Mouse (Mus musculus) olfactory bulb, adult 2 months (tissue): ENCODE results near the gene Mettl23.

Experiments used
- CTCF ChIP-seq: fragments of 200-500 bp; IDR thresholded peaks from 2 replicates; pipeline ENCODE4 v1.5.1; 2012; ENCODE audit warnings: low read depth, mild to moderate bottlenecking, low read length, moderate library complexity; ENCODE audit not compliant: insufficient read depth
- POLR2A ChIP-seq: fragments of 200-500 bp; IDR thresholded peaks from 2 replicates; pipeline ENCODE4 v1.6.1; 2012; ENCODE audit warnings: mild to moderate bottlenecking, low read depth, low read length, moderate library complexity; ENCODE audit not compliant: insufficient read depth

DNA sequence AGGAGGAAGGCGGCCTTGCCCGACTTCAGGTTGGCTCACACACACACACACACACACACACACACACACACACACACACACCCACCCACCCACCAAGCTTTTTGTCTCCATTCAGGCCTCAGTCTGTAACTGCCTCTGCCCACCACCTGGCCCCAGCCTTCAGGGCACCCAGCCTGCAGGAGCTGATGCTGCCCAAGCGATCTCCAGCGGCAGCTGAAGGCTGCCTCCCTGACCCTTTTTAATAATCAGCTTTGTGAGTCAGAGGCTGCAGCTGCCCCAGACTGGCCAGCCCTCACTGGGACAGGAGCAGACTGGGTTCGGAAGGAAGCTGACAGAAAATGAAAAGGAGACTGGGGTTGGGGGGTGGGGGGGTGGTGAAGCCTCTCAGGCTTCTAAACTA lies 17.8 kb upstream of the Mettl23 start:
- TF ChIP-seq POLR2A (no peak), CTCF (no peak)
